Mouse (Mus musculus): ENCODE measurements around the gene Vmn2r42. TPM values are rescaled to one million over a fixed set of nuclear protein-coding genes. Genes with fewer than 3 reads are reported as not detected.
"Not testable (repeated sequence)": the region's sequence is repeated elsewhere in the genome, so short reads cannot be mapped to it uniquely, and the experiment has no call there.

Vmn2r42 gene
- polyA plus RNA-seq (2016; fragmentation: Nextera tagmentation; extraction: Ambion mirVana), result not detected in 2 replicates

GRCm38 (mm10) chr7:8200220-8200619 is at the start of gene Vmn2r42:
TSS of gene Vmn2r42 (minus strand) at chr7:8200320.
- not testable (repeated sequence) for H3K9me3 ChIP-seq (replicated peaks); H3K4me2 ChIP-seq; H3K4me1 ChIP-seq; ATAC-seq; H3K9ac ChIP-seq; H3K27ac ChIP-seq; H3K4me3 ChIP-seq; H3K36me3 ChIP-seq; H3K27me3 ChIP-seq (replicated peaks)
- WGBS (ENCODE audit: insufficient replicate concordance), result no CpG with 5 or more reads among the region's 2 CpGs

GRCm38 (mm10) chr7:8161554-8161953 is 38.6 kb downstream of the Vmn2r42 start, which contains the start of gene Vmn2r41:
TSS of gene Vmn2r41 (minus strand) at chr7:8161654.
- H3K9me3 ChIP-seq (replicated peaks); H3K9ac ChIP-seq; H3K27me3 ChIP-seq (replicated peaks); H3K4me3 ChIP-seq; H3K36me3 ChIP-seq; H3K4me1 ChIP-seq; ATAC-seq; H3K27ac ChIP-seq; H3K4me2 ChIP-seq: not testable (repeated sequence)
- no CpG with 5 or more reads among the region's 1 CpGs for WGBS (ENCODE audit: insufficient replicate concordance)

Other genes starting within 250 kb of the Vmn2r42 start
- gene Vmn2r41, start 38.7 kb downstream of the Vmn2r42 start, polyA plus RNA-seq (2016; fragmentation: Nextera tagmentation; extraction: Ambion mirVana), result not detected in 2 replicates
- gene Vmn2r43, start 60.3 kb upstream of the Vmn2r42 start, polyA plus RNA-seq (2016; fragmentation: Nextera tagmentation; extraction: Ambion mirVana), result not detected in 2 replicates
- not detected in 2 replicates for gene Vmn2r44, start 183.0 kb upstream of the Vmn2r42 start, polyA plus RNA-seq (2016; fragmentation: Nextera tagmentation; extraction: Ambion mirVana)

Measured in liver, embryonic 12.5 days (tissue).